Mouse (Mus musculus): ENCODE results near the gene Iqcn.

DNA sequence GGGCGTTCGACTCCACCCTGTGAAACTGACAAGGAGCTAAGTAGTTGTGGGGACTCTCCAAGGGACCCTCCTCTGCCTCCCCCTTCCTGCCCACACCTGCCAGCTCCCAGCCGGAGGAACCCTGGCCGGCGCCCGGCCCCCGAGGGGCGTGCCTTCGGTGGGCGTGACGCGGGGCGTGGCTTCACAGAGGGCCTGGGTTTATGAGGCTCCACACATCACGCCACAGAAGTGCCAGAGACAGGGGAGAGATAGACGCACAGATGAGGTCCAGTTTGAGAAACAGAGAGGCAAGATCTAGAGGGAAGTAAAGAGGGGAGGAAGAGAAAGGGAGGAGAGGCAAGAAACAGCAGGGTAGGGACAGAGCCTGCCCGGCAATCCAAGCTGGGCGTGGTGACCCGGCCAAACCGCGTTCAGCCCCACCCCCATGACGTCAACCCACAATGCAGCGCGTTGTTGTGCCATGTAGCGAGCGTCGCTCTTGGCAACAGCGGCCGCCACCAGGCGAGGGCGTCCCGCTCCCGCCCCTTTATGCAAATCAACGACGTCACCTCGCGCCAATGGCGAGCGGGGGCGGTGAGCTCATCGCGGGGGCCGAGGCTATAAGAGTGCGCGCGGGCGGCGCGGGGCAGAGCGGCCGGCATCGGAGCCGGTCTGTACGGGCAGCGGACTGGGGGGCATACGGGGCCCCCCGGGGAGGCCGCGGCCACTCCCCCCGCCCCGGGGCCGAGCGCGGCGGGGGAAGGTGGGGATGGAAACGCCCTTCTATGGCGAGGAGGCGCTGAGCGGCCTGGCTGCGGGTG, 4.7 kb upstream of the Iqcn start, which contains the start of gene Jund:
- no peak for TF ChIP-seq CTCF (IDR thresholded peaks at IDR 0.05; ENCODE audit: borderline replicate concordance, extremely low read depth, insufficient read depth, insufficient read length)
- peak; percentile 100 for TF ChIP-seq POLR2A (IDR thresholded peaks at IDR 0.05; ENCODE audit: borderline replicate concordance, extremely low read depth, insufficient read depth, insufficient read length, poor library complexity, severe bottlenecking)

All from brain, embryonic 14.5 days (tissue).